Mouse (Mus musculus): Measurements from ENCODE around the gene Ppil1. TPM values are rescaled to one million over a fixed set of nuclear protein-coding genes. Genes with fewer than 3 reads are reported as not detected.
"Not testable (repeated sequence)": the region's sequence is repeated elsewhere in the genome, so short reads cannot be mapped to it uniquely, and the experiment has no call there.

Ppil1 gene
- total RNA-seq, 2 experiments from 2014 or later = 17.3 to 18.1 TPM

- peak in 1 of 2 experiments; percentile 42 for DNase-seq (ENCODE audit: low spot score in 2 of 2)
Observed at GRCm38 (mm10) chr17:29282216-29282952, 18.4 kb upstream of the Ppil1 start.

DNA sequence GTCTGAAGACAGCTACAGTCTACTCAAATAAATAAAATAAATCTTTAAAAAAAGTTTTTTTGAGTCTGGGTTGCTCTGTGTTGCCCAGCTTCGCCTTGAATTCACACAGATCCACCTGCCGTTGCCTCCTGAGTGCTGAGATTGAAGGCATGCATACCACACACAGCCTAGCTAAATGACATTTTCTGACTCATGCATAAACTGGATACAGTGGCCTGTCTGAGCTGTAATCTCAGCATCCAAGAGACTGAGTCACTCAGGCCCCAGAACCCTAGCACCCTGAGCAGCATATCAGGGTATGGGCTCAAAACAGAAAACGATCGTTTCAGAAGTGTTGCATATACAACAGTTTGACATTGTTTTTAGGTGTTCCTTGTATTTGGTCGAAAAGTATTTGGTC lies 17.6 kb upstream of the Ppil1 start:
- DNase-seq (ENCODE audit: low spot score in 2 of 2) = no peak

DNA sequence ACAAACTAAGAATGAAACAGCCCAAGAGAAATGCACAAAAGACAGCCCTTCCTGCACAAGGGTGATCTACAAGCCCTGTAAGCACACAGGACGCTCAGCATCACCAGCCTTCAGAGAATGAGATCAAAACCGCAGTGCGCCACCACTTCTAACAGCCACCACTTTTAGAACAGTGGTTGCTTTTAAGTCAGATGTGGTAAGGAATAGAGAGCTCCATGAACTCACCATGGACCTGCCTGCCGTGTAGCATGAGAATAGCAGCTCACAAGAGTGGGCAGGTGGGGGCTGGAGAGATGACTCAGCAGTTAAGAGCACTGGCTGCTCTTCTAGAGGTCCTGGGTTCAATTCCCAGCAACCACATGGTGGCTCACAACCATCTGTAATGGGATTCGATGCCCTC lies 16.4 kb upstream of the Ppil1 start:
- DNase-seq (ENCODE audit: low spot score in 2 of 2) = no peak

GRCm38 (mm10) chr17:29273889-29274288 lies 9.9 kb upstream of the Ppil1 start:
- no peak for DNase-seq (ENCODE audit: low spot score in 2 of 2)

- no peak for DNase-seq (ENCODE audit: low spot score in 2 of 2)
Observed at GRCm38 (mm10) chr17:29273156-29273555, 9.2 kb upstream of the Ppil1 start.

DNA sequence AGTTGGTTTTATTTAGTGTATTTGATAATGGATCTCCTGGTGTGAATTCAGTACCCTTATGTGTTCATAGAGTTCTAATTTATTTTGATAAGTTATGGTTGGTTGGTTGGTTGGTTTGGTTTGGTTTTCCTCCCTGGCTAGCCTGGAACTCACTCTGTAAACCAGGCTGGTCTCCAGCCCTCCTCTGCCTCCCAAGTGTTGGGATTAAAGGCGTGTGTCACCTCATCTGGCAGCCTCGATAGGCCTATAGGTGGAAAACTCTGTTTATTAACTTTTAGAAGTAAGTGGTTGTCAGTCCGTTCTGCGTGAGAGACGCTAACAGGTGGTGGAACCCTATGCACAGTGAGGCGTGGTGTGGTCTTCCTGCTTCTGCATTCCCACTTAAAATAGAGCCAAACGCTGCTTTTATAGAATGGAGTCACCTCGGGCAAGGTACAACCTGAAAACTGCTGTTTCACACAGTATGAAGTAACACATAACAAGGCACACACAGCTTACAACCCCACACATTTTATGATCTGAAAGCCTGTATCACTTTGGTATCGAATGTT lies 6.2 kb upstream of the Ppil1 start:
- no peak for DNase-seq (ENCODE audit: low spot score in 2 of 2)

DNA sequence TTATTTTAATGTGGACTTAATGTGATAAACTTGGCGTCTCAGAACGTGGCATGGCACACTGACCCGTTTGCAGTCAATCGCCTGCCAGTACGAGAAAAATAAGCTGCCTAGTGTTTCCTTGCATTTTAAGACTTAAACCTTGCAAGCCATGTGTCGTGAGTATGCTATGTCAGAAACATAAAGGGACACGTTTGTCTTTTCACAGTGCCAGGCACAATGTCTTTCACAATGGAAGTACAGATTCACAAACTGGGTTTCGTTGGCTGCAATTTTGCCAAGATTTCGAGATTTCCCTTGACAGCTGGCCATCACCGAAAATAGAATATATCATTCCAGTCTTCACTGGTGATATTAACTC lies 5.3 kb upstream of the Ppil1 start:
- no peak for DNase-seq (ENCODE audit: low spot score in 2 of 2)

- peak; percentile 94 to 97 for DNase-seq (ENCODE audit: low spot score in 2 of 2)
Observed at GRCm38 (mm10) chr17:29268682-29269348, 4.8 kb upstream of the Ppil1 start, which contains the start of gene BC004004. Gene BC004004 (plus strand): TSS chr17:29268788.

GRCm38 (mm10) chr17:29267931-29268681 lies 4.1 kb upstream of the Ppil1 start:
- DNase-seq (ENCODE audit: low spot score in 2 of 2) = no peak

DNA sequence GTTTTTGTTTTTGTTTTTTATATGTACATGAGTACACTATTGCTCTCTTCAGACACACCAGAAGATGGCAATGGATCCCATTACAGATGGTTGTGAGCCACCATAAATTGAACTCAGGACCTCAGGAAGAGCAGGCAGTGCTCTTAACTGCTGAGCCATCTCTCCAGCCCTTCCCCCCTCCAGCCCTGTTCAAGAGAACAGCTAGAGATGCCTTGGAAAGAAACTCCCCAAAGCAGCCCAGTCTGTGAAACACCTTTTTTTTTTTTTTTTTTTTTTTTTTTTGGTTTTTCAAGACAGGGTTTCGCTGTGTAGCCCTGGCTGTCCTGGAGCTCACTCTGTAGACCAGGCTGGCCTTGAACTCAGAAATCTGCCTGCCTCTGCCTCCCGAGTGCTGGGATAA lies 3.1 kb upstream of the Ppil1 start:
- DNase-seq (ENCODE audit: low spot score in 2 of 2) = not testable (repeated sequence)

- DNase-seq (ENCODE audit: low spot score in 2 of 2) = no peak
Observed at GRCm38 (mm10) chr17:29264760-29265159, 774 bp upstream of the Ppil1 start.

DNA sequence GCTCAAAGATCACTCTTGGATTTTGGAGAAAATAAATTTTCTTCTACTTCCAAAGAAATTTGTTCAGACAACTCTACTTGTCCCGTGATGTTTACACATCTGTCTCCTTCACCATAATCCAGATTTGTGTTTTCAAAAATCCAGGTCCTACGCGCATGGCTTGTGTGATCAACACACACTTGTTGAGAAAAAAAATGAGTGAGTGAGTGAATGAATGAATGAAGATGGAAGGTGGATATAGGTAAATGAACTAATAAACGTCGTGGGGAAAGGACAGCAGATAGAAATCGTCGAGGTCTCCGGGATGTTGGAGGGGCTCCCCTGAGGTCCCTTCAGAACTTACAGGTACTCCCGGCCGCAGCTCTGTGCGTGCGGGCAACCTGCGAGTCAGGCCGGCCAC lies 569 bp downstream of the Ppil1 start:
- DNase-seq (ENCODE audit: low spot score in 2 of 2) = no peak

GRCm38 (mm10) chr17:29262259-29262649 lies 1.7 kb downstream of the Ppil1 start:
- no peak for DNase-seq (ENCODE audit: low spot score in 2 of 2)

DNA sequence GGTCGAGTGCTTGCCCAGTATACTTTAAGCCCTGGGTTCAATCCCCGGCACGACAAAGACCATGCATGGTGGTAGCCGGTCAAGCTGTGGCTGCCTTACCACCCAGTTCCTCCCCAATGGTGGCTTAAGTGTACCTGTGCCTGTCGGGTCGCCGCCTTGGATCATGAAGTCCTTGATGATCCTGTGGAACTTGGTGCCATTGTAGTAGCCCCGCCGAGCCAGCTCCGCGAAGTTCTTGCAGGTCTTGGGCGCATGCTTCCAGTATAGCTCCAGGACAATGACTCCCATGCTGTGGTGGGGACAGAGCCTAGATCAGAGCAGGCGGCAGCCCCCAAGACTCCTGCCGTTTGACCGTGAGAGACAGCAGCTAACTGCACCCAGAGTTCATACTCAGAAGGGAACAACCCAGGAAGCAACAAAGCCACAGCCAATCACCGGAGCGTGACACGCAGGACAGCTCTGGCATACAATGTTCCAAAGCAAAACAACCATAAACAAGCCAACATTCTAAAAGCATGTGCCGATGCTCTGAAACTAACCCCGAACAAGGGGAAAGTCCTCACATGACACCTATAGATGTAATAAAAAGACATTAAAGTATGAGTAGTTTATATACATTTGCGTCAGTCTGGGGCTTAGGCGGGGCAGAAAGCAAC lies 2.3 kb downstream of the Ppil1 start:
- DNase-seq (ENCODE audit: low spot score in 2 of 2) = no peak

DNA sequence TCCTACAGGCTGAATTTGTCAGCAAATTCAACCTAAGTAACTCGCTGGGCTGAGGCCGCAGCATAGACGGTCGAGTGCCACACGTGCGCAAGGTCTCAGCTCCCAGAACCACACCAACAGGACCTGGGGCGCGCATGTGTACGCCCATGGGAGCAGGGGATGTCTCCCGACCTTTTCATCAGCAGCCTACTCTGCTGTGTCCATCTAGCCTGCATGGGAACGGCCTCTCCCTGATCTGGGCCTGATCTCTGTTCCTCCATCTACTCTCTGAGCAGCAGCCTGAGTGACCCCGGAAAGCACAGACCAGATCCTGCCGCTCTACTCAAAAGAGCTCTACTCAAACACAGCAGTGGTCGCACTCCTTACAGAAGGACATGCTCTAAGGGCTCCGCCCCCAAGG lies 3.5 kb downstream of the Ppil1 start:
- no peak for DNase-seq (ENCODE audit: low spot score in 2 of 2)

- DNase-seq (ENCODE audit: low spot score in 2 of 2) = peak; percentile 66
Observed at GRCm38 (mm10) chr17:29259489-29259888, 4.5 kb downstream of the Ppil1 start.

DNA sequence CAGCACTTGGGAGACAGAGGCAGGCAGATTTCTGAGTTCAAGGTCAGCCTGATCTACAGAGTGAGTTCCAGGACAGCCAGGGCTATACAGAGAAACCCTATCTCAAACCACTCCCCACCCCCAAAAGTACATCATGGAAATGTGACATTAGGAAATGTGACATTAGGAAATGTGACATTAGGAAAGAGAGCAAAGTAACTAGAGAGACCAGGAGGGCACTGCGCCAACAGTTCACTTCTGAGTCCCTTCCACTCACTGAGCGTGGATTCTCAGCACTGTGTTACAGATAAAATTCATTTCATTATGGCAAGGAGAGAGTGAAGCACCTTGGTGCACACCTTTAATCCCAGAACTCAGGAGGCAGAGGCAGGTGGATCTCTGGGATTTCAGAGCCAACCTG lies 5.1 kb downstream of the Ppil1 start:
- DNase-seq (ENCODE audit: low spot score in 2 of 2) = no peak

DNA sequence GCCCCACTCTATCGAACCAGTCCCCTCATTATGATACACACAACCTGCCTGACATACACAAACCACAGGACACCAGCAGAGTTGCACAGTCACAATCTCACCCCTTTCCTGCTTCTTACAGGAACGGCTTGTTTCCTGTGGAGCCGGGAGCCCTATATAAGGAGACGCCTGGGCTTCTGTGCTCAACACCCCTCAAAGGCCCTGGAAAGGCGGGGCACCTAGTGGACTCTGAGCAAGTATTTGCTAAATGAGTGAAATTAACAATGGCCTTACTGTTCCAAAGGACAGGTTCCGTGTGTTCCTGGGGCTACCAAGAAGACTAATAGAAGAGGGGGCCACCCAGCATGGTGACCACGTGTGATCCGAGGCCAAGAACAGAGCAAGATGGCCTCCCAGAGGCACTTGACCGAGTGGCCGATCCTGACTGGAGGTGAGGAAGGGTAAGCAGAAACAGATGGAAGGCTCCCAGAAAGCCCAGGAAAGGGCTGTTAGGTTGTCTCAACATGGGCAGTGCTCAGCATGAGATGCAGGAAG lies 5.9 kb downstream of the Ppil1 start:
- no peak for DNase-seq (ENCODE audit: low spot score in 2 of 2)

- DNase-seq (ENCODE audit: low spot score in 2 of 2) = no peak
Observed at GRCm38 (mm10) chr17:29257001-29257511, 6.9 kb downstream of the Ppil1 start.

DNA sequence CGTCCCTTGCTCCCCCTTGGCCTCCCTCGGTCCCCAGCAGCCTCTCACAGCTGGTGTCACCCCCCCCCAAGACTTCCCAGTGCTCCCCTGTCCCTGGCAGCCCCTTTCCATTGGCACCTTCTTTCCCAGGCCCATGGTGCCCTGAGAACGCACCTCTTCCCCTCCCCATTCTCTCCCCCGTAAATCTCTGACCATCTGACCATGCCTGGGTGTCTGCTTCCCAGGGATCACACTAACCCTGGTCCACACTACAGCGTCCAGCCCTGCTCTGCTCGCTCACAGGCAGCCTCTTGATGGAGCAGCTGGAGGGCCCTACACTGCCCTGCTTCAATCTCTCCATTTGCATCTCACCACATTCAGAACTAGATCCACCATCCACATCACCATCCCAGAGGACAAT lies 7.5 kb downstream of the Ppil1 start:
- no peak for DNase-seq (ENCODE audit: low spot score in 2 of 2)

DNA sequence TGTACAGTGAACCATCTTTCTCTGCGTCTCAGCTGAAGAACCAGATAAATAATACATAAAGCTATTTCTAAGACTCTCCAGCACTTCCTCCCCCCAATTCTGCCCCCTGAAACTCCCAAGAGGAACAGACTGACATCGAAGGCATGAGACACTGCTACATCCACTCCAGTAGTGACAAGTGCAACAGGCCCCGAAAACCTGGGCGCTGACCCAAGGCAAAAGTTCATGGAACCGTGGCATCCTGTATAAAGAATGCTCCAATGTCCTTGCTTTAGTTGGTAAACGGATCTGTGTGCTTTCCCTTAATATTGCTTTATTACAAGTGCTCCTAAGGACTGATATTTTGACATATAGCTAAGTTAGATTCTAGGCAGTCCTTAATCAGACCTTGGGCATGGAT lies 9.2 kb downstream of the Ppil1 start:
- not testable (repeated sequence) for DNase-seq (ENCODE audit: low spot score in 2 of 2)
